Mouse (Mus musculus) T-cell, adult 2 months (primary cell): ENCODE measurements at regions not wholly inside any gene's neighbourhood (a gene's known extent, or its start where the extent isn't known, plus 50 kb on each side); places are given as distances from the start of the nearest gene placed in this dataset.

ENCODE experiments used
- DNase-seq: peaks from one replicate; pipeline ENCODE4 v3.0.0; 2022; ENCODE audit warnings: low spot score

GRCm38 (mm10) chr5:133815462-133815861 lies 284.0 kb upstream of the Castor2 start:
- no peak for DNase-seq

DNA sequence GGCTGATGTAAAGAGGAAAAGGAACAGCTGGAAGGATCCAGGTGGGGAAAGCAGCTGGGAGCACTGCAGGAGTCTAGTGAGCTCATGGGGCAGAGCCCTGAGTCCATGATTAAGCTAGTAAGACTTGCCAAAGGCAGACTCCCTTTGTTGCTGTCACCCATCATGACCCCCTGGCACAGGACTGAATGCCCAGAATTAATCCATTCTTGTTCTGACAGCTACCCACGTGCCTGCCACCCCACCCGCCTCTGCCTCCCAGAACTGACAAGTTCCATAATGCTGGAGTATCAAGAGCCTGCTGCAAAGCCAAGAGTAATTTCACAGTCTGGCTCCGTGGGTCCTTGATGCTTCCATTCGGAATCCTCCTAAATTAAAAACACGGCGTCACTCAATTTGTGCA lies 285.1 kb upstream of the Castor2 start:
- DNase-seq: no peak

DNA sequence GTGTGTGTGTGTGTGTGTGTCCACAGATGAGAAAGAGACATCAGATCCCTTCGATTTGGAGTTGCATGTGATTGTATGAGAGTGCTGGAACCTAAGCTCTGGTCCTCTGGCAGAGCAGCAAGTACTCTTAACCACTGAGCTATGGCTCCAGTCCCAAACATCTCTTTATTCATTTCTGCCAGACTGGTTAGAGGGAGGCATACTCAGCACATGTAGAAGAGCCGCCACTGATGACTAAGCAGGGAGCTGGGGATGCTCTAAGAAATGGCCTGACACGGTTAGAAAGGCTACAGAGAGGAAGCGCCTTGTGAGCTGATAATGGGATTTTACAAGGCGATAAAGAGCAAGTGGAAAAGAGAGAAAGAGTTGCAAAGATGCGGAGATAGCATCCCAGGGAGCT lies 287.3 kb upstream of the Castor2 start:
- no peak for DNase-seq

GRCm38 (mm10) chr5:133806891-133807290 lies 292.6 kb upstream of the Castor2 start:
- DNase-seq: no peak

GRCm38 (mm10) chr5:133802001-133802400 lies 297.5 kb upstream of the Castor2 start:
- no peak for DNase-seq

GRCm38 (mm10) chr5:133795638-133796037 lies 303.9 kb upstream of the Castor2 start:
- no peak for DNase-seq

- no peak for DNase-seq
Measured at GRCm38 (mm10) chr5:133790726-133791125, 308.8 kb upstream of the Castor2 start.

DNA sequence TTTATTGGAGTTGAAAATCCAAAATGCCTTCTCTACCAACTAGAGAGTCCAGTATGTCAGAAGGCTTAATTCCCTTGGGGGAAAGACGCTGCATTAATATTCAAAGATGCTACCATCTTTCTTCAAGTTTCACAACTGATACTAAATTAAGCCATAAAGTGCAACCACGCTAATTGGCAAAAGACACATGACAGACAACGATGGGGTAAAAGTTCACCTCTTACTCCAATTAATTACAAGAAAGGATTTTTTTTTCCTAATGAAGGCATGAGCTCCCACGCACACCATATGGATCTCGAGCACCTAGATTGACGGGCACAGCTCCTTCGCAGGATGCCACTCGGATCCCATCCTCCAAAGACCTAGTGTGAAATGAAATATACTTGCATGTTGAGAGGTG lies 311.5 kb upstream of the Castor2 start:
- DNase-seq: no peak

GRCm38 (mm10) chr5:133787491-133787890 lies 312.0 kb upstream of the Castor2 start:
- DNase-seq: no peak

DNA sequence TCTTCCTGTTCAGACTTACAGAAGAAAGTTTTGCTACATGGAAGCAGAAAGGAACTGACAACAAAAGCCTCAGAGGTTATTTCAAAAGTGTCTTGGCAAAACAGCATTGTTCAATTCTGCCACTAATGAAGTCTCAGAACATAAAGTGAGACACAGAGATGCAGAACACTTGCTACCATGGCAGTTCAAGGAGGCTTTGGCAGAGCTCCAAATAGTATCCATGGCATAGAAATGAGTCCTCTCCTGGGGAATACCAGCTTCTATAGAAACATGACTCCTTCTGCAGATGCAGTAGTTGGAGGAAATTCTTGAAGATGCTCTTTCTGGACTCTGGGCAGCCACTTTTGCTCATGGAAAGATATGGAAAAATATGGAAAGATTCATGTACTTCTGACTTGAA lies 322.9 kb upstream of the Castor2 start:
- DNase-seq: no peak

GRCm38 (mm10) chr5:133774116-133774515 lies 325.4 kb upstream of the Castor2 start:
- DNase-seq: no peak

GRCm38 (mm10) chr5:133768856-133769255 lies 330.7 kb upstream of the Castor2 start:
- no peak for DNase-seq

DNA sequence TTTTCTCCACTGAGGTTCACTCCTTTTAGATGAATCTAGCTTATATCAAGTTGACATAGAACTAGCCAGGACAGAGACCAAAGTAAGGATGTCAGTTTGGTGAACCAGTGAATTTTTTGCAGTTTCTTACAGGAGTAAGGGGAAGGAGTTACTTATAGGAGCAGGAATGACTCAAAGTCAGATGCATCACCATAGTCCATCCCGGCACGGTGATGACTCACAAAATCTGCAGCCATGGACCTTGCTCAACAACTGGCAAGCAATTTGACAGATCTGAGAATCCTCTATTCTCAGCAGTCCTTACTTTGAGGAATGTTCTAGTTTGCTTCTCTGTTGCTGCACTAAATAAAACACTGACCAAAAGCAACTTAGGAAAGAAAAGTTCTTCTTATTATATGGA lies 341.7 kb upstream of the Castor2 start:
- DNase-seq: no peak

- DNase-seq: no peak
Measured at GRCm38 (mm10) chr5:133754180-133754579, 345.3 kb upstream of the Castor2 start.

DNA sequence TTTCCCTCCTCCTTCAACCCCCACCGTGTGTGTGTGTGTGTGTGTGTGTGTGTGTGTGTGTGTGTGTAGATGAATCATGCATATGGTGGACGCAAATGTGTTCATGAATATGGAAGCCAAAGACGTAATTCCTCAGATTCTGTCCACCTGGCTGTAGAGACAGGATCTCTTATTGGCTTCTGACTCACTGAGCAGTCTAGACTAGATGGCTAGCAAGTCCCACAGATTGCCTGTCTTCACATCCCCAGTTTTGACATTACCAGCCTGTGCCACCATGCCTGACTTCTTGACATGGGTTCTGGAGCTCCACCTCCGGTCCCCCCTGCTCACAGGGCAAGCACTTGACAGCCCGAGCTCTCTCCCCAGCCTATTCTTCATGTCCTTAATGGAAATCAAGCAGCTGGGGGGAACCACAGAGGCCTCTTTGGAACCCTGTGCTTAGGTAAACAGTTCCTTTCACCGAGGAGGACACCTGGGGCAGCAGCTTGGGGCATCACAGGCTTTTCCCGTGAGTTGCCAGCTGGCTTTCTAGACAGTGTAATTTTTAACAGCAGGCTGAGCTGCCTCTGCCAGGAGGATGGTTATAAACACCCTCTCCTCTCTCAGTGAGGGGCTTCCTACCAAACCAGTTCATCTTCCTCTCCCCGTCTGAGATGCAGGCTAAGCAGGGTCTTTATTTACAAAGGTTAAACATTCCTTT lies 345.9 kb upstream of the Castor2 start:
- DNase-seq: no peak

- no peak for DNase-seq
Measured at GRCm38 (mm10) chr5:133746960-133747359, 352.6 kb upstream of the Castor2 start.

DNA sequence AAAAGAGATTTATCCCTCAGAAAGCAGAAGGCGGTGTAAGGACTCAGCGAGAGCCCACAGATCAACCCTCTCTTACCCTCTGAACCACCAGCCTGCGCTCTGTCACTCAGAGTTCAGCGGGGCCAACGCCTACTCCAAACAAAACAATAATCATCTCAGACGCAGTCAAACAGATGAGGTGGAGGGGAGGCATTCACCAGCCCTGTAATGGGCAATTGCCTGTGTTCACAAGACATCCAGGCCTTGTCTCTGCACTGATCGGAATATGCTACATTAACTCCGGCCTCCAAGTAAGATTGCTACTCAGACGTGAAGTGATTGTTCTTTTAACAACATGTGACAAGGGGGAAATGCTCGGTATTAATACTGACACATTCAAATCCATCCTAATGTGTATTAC lies 353.1 kb upstream of the Castor2 start:
- no peak for DNase-seq

- DNase-seq: no peak
Measured at GRCm38 (mm10) chr5:133744136-133744535, 355.4 kb upstream of the Castor2 start.

DNA sequence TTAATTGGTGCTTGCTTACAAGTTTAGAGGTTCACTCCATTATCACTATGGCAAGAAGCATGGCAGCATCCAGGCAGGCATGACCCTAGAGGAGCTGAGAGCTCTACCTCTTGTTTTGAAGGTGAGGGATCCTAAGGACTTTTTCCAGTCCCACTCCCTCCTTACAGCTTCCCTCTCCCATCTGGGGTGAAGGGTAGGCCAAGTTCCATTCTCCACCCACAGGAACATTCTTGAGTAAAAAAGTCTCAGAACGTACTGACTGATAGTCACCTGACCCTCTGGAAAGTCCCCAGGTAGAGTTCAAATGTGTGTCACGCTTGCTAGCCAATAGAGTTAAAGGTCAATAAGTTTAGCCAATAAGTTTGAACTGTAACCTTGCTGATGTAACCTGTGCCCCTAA lies 355.9 kb upstream of the Castor2 start:
- no peak for DNase-seq

DNA sequence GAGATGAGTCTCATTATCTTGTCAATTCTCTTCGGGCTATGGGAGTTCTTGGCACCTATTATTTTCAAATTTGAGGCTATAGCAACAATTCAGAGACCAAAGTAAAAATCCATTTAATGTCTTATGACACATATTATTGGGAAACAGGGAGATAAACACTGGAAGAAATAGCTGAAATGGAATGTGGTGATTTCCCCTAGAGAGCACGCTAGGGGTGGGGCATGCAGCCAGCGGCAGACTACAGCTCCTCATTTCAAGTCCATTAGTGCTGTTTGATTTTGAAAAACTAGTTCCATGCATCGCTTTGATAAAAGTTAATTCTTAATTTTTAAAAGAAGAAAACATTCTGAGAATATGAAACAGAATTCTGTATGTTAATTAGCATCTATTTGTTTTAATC lies 367.6 kb upstream of the Castor2 start:
- DNase-seq: no peak

- DNase-seq: no peak
Measured at GRCm38 (mm10) chr5:133718187-133719078, 381.1 kb upstream of the Castor2 start.

DNA sequence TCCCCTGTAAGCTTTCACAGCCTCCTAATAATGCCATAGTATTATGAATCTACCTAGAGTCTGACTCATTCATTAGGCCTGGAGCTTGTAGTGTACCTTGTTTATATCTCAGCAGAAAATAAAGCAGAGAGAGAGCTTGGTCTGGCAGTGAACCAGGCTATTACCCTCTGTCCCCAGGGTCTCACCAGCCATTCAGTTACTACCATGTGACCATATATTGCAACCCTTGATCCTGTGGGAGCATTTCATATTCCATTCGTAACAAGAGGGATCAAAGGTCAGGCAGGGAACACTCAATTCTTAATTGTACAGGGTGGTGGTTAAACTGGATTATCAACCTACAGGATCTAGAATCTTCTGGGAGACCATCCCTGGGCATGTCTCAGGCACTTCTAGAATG lies 383.7 kb upstream of the Castor2 start:
- no peak for DNase-seq

- no peak for DNase-seq
Measured at GRCm38 (mm10) chr5:133712652-133713051, 386.9 kb upstream of the Castor2 start.
